Mouse (Mus musculus): ENCODE measurements around the gene Chrng.

DNA sequence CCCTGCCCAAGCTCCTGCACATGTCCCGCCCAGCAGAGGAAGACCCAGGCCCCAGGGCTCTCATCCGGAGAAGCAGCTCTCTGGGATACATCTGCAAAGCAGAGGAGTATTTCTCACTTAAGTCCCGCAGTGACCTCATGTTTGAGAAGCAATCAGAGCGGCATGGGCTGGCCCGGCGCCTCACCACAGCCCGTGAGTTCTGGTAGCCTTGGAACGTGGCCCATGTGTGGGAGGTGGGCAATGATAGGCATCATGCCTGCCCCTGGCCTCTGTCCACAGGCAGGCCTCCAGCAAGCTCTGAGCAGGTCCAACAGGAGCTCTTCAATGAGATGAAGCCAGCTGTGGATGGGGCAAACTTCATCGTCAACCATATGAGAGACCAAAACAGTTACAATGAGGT lies 7.2 kb upstream of the Chrng start:
- TF ChIP-seq CTCF (IDR thresholded peaks at IDR 0.05; ENCODE audit: low read depth, low read length) (no peak), POLR2A (IDR thresholded peaks at IDR 0.05; ENCODE audit: extremely low read depth, insufficient read depth, low read length) (no peak)

Data from liver, adult 2 months (tissue).